Mouse (Mus musculus): ENCODE data around the gene Gramd1b.

The Gramd1b gene

GRCm38 (mm10) chr9:40455336-40456185 is 75.6 kb downstream of the Gramd1b start:
- peak; percentile 27 for DNase-seq

- DNase-seq = no peak
These were observed 76.2 kb downstream of the Gramd1b start for GRCm38 (mm10) chr9:40455020-40455335.

- no peak for DNase-seq
These were observed 77.3 kb downstream of the Gramd1b start for GRCm38 (mm10) chr9:40453889-40454288.

- DNase-seq = no peak
These were observed 79.0 kb downstream of the Gramd1b start for GRCm38 (mm10) chr9:40452208-40452607.

- DNase-seq = no peak
These were observed 80.4 kb downstream of the Gramd1b start for GRCm38 (mm10) chr9:40450776-40451175.

GRCm38 (mm10) chr9:40450417-40450714 is 80.8 kb downstream of the Gramd1b start:
- DNase-seq = no peak

- DNase-seq = peak; percentile 31
These were observed 81.4 kb downstream of the Gramd1b start for GRCm38 (mm10) chr9:40449610-40450416.

- DNase-seq = no peak
These were observed 82.4 kb downstream of the Gramd1b start for GRCm38 (mm10) chr9:40448646-40449243.

- no peak for DNase-seq
These were observed 83.9 kb downstream of the Gramd1b start for GRCm38 (mm10) chr9:40447265-40447664.

- no peak for DNase-seq
These were observed 86.2 kb downstream of the Gramd1b start for GRCm38 (mm10) chr9:40444961-40445360.

- DNase-seq = no peak
These were observed 88.4 kb downstream of the Gramd1b start for GRCm38 (mm10) chr9:40442784-40443183.

- DNase-seq = no peak
These were observed 91.1 kb downstream of the Gramd1b start for GRCm38 (mm10) chr9:40439973-40440687.

- no peak for DNase-seq
These were observed 92.3 kb downstream of the Gramd1b start for GRCm38 (mm10) chr9:40438731-40439526.

- DNase-seq = no peak
These were observed 93.3 kb downstream of the Gramd1b start for GRCm38 (mm10) chr9:40437891-40438290.

GRCm38 (mm10) chr9:40433286-40433685 is 97.9 kb downstream of the Gramd1b start:
- DNase-seq = peak; percentile 34

GRCm38 (mm10) chr9:40430969-40431368 is 100.2 kb downstream of the Gramd1b start:
- DNase-seq = no peak

- DNase-seq = no peak
These were observed 103.5 kb downstream of the Gramd1b start for GRCm38 (mm10) chr9:40427663-40428062.

GRCm38 (mm10) chr9:40426282-40426964 is 104.8 kb downstream of the Gramd1b start:
- no peak for DNase-seq

GRCm38 (mm10) chr9:40424874-40425273 is 106.3 kb downstream of the Gramd1b start:
- no peak for DNase-seq

GRCm38 (mm10) chr9:40423427-40423867 is 107.7 kb downstream of the Gramd1b start:
- DNase-seq = no peak

- DNase-seq = no peak
These were observed 108.7 kb downstream of the Gramd1b start for GRCm38 (mm10) chr9:40422368-40423057.
